Mouse (Mus musculus): ENCODE results near the gene Cacna1d. TPM values are rescaled to one million over a fixed set of nuclear protein-coding genes. Genes with fewer than 3 reads are reported as not detected.

The Cacna1d gene
- total and polyA plus RNA-seq, 2 experiments from 2014 or later, result 8.9 to 44.3 TPM

GRCm38 (mm10) chr14:30528961-30529360 lies 37.7 kb upstream of the Cacna1d start:
- no peaks in the 10 kb centered on the region for H3K27me3 ChIP-seq (ENCODE audit: insufficient read depth, low read length)
- no peak overlapping the region for H3K4me3 ChIP-seq (ENCODE audit: low read depth, low read length)
- 85% methylated on average over 5 of the region's 5 CpGs for WGBS
- no peak for TF ChIP-seq CTCF (IDR thresholded peaks at IDR 0.05)
- H3K9me3 ChIP-seq (ENCODE audit: low read length), result no peaks in the 10 kb centered on the region
- no peaks in the 10 kb centered on the region for H3K4me1 ChIP-seq (ENCODE audit: insufficient read depth, low read length)
- no peak for ATAC-seq (ENCODE audit: low FRiP score)
- no peak overlapping the region for H3K27ac ChIP-seq (ENCODE audit: low read depth, low read length)
- no peak for DNase-seq (ENCODE audit: low spot score)
- peaks cover 24% of the 10 kb centered on the region for H3K36me3 ChIP-seq (ENCODE audit: insufficient read depth, low read length)
- H3K9ac ChIP-seq (replicated peaks; ENCODE audit: low read length, poor library complexity, severe bottlenecking), result no peak overlapping the region
- H3K4me2 ChIP-seq (ENCODE audit: low read depth, low read length, poor library complexity, severe bottlenecking), result no peak overlapping the region

GRCm38 (mm10) chr14:30528392-30528791 lies 37.1 kb upstream of the Cacna1d start:
- Histone ChIP-seq H3K27me3 (ENCODE audit: insufficient read depth, low read length) (no peaks in the 10 kb centered on the region), H3K36me3 (ENCODE audit: insufficient read depth, low read length) (peaks cover 29% of the 10 kb centered on the region), H3K4me3 (ENCODE audit: low read depth, low read length) (no peak overlapping the region), H3K4me2 (ENCODE audit: low read depth, low read length, poor library complexity, severe bottlenecking) (no peak overlapping the region), H3K9me3 (ENCODE audit: low read length) (no peaks in the 10 kb centered on the region), H3K27ac (ENCODE audit: low read depth, low read length) (no peak overlapping the region), H3K4me1 (ENCODE audit: insufficient read depth, low read length) (no peaks in the 10 kb centered on the region), H3K9ac (replicated peaks; ENCODE audit: low read length, poor library complexity, severe bottlenecking) (no peak overlapping the region)
- WGBS, result 90% methylated on average over 10 of the region's 10 CpGs
- DNase-seq (ENCODE audit: low spot score), result no peak
- no peak for ATAC-seq (ENCODE audit: low FRiP score)
- TF ChIP-seq CTCF (IDR thresholded peaks at IDR 0.05), result no peak

DNA sequence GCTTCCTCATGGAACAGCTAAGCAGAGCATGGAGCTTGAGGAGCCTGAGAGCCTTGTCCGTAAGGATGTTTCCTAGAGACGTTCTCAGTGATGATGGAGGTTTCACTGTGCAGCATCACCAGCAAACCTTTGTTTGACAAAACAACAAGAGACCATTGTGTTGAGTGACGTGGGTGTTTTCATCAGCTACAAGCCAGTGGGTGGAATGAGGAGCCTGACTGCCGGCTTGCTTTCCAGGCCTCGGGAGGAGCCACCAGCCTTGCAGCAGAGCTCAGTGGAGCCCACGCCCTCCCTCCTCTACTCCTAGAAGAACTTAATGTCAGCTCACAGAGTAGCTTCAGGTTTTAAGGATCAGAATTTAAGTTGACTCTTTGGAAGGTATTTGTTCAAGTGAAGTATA lies 32.1 kb upstream of the Cacna1d start:
- Histone ChIP-seq H3K36me3 (ENCODE audit: insufficient read depth, low read length) (peaks cover 64% of the 10 kb centered on the region), H3K4me1 (ENCODE audit: insufficient read depth, low read length) (no peaks in the 10 kb centered on the region)
- no peak for ATAC-seq (ENCODE audit: low FRiP score)

GRCm38 (mm10) chr14:30519323-30519722 lies 28.1 kb upstream of the Cacna1d start:
- whole genome bisulfite sequencing, result 85% methylated on average over 5 of the region's 5 CpGs
- TF ChIP-seq CTCF (IDR thresholded peaks at IDR 0.05), result no peak

More for the DNA sequence above, 32.1 kb upstream of the Cacna1d start:
- Histone ChIP-seq H3K27ac (ENCODE audit: low read depth, low read length) (no peak overlapping the region), H3K9me3 (ENCODE audit: low read length) (no peaks in the 10 kb centered on the region), H3K4me3 (ENCODE audit: low read depth, low read length) (no peak overlapping the region), H3K9ac (replicated peaks; ENCODE audit: low read length, poor library complexity, severe bottlenecking) (no peak overlapping the region), H3K27me3 (ENCODE audit: insufficient read depth, low read length) (no peaks in the 10 kb centered on the region), H3K4me2 (ENCODE audit: low read depth, low read length, poor library complexity, severe bottlenecking) (no peak overlapping the region)
- 73% methylated on average over 6 of the region's 6 CpGs for WGBS
- DNase-seq (ENCODE audit: low spot score), result no peak
- no peak for TF ChIP-seq CTCF (IDR thresholded peaks at IDR 0.05)

DNA sequence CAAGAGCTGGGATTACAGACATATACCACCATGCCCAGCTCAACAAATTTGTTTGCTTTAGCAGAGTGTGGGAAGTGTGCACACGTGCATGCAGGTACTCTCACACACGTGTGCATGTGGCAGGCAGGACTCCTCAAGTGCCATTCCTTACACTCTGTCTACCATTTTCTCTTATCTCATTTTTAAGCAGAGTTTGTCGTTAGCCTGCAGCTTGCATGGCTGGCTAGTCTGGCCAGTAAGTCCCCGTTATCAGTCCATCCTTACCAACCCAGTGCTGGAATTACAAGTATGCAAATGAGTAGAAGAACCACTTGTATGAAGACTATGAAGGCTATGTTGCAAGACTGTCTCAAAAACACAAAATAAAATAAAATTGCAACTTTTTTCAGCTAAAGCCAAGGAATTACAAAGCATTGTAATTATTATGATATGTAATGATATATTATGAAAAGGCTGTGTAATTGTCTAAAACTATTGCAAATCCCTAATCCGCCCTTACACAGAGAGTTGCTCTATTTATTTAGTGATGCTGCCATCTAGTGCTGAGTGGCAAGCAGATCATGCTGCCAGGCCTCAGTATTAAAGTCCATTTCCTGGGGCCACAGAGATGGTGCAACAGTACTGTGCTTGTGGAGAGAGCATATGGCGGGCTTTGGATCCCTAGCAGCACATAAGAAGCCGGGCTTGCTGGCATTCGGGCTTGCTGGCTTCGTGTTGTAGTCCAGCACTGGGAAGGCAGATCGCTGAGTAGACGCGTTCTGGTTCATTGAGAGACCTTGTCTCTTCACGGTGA lies 24.9 kb upstream of the Cacna1d start:
- no peak overlapping the region for H3K27ac ChIP-seq (ENCODE audit: low read depth, low read length)
- DNase-seq (ENCODE audit: low spot score) (peak; percentile 61), ATAC-seq (ENCODE audit: low FRiP score) (no peak)
- no peaks in the 10 kb centered on the region for H3K27me3 ChIP-seq (ENCODE audit: insufficient read depth, low read length)
- H3K4me1 ChIP-seq (ENCODE audit: insufficient read depth, low read length), result no peaks in the 10 kb centered on the region
- H3K9me3 ChIP-seq (ENCODE audit: low read length), result no peaks in the 10 kb centered on the region
- peak; percentile 77 for TF ChIP-seq CTCF (IDR thresholded peaks at IDR 0.05)
- H3K4me3 ChIP-seq (ENCODE audit: low read depth, low read length), result no peak overlapping the region
- peaks cover 27% of the 10 kb centered on the region for H3K36me3 ChIP-seq (ENCODE audit: insufficient read depth, low read length)
- WGBS, result 91% methylated on average over 13 of the region's 13 CpGs
- H3K4me2 ChIP-seq (ENCODE audit: low read depth, low read length, poor library complexity, severe bottlenecking), result no peak overlapping the region
- H3K9ac ChIP-seq (replicated peaks; ENCODE audit: low read length, poor library complexity, severe bottlenecking), result no peak overlapping the region

More at GRCm38 (mm10) chr14:30519323-30519722, 28.1 kb upstream of the Cacna1d start:
- no peak overlapping the region for H3K4me2 ChIP-seq (ENCODE audit: low read depth, low read length, poor library complexity, severe bottlenecking)
- ATAC-seq (ENCODE audit: low FRiP score) (no peak), DNase-seq (ENCODE audit: low spot score) (peak; percentile 3)
- peaks cover 45% of the 10 kb centered on the region for H3K36me3 ChIP-seq (ENCODE audit: insufficient read depth, low read length)
- no peak overlapping the region for H3K9ac ChIP-seq (replicated peaks; ENCODE audit: low read length, poor library complexity, severe bottlenecking)
- H3K27me3 ChIP-seq (ENCODE audit: insufficient read depth, low read length), result no peaks in the 10 kb centered on the region
- no peaks in the 10 kb centered on the region for H3K4me1 ChIP-seq (ENCODE audit: insufficient read depth, low read length)
- H3K9me3 ChIP-seq (ENCODE audit: low read length), result no peaks in the 10 kb centered on the region
- no peak overlapping the region for H3K27ac ChIP-seq (ENCODE audit: low read depth, low read length)
- H3K4me3 ChIP-seq (ENCODE audit: low read depth, low read length), result no peak overlapping the region

GRCm38 (mm10) chr14:30512896-30513295 lies 21.6 kb upstream of the Cacna1d start:
- Histone ChIP-seq H3K27ac (ENCODE audit: low read depth, low read length) (no peak overlapping the region), H3K9ac (replicated peaks; ENCODE audit: low read length, poor library complexity, severe bottlenecking) (no peak overlapping the region), H3K27me3 (ENCODE audit: insufficient read depth, low read length) (no peaks in the 10 kb centered on the region), H3K4me1 (ENCODE audit: insufficient read depth, low read length) (no peaks in the 10 kb centered on the region), H3K4me3 (ENCODE audit: low read depth, low read length) (no peak overlapping the region), H3K4me2 (ENCODE audit: low read depth, low read length, poor library complexity, severe bottlenecking) (no peak overlapping the region), H3K9me3 (ENCODE audit: low read length) (no peaks in the 10 kb centered on the region), H3K36me3 (ENCODE audit: insufficient read depth, low read length) (peaks cover 18% of the 10 kb centered on the region)
- no peak for ATAC-seq (ENCODE audit: low FRiP score)
- WGBS, result 87% methylated on average over 5 of the region's 5 CpGs
- DNase-seq (ENCODE audit: low spot score), result no peak
- TF ChIP-seq CTCF (IDR thresholded peaks at IDR 0.05), result no peak

Measured in midbrain, postnatal 0 days (tissue).